Mouse (Mus musculus) kidney, adult 11 months (tissue): ENCODE data around the gene Ptprcap.

Source experiments
- DNase-seq: peaks from one replicate; pipeline ENCODE4 v3.0.0; 2022

Gene Ptprcap

GRCm38 (mm10) chr19:4197180-4197579, 43.8 kb downstream of the Ptprcap start:
- no peak for DNase-seq

- peak; percentile 98 for DNase-seq
These were observed 48.0 kb downstream of the Ptprcap start, which contains the start of gene Rad9a for GRCm38 (mm10) chr19:4201291-4201909. Gene Rad9a, minus strand, starts transcription at chr19:4201662.

GRCm38 (mm10) chr19:4202149-4202548, 48.7 kb downstream of the Ptprcap start:
- no peak for DNase-seq

DNA sequence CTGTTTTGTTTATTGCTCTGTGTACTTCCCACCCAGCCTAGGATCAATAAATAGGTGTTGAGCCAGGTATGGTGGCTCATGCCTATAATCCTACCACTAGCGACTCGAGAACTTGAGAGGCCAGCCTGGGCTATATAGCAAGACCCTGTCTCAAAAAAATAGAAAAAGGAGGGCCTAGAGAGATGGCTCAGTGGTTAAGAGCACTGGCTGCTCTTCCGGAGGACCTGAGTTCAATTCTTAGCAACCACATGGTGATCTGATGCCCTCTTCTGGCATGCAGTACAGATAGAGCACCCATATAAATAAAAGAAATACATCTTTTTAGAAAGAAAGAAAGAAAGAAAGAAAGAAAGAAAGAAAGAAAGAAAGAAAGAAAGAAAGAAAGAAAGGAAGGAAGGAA, 49.7 kb downstream of the Ptprcap start:
- DNase-seq = no peak

DNA sequence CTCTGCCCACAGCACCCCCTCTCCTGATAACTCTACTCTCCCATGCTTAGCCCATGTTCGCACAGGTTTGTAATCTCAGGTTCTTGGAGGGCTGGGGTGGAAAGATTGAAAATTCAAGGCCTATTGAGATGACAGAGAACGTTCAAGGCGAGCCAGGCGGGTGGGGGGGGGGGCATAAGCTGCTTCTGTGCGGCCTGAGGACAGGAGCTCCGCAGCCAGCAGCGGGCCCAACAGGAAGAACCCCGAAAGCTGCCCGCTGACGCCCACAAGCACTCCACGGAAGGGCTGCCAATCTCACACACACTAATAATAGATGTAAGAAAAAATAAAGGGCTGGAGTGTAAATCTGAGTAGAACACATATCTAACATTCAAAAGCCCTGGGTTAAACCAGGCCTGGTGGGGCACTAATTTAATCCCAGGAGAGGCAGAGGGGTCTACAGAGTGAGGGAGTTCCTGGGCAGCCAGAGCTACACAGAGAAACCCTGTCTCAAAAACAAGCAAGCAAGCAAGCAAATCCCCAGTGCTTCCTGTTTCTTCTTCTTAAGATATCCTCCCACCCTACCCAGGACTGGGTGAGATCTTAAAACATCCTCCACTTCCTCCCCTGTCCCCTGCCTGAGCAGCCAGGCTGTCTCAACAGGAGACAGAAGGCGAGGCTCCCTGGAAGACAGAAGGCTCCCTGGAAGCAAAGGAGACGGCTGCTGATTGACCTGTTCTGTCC, 50.4 kb downstream of the Ptprcap start:
- DNase-seq = no peak

DNA sequence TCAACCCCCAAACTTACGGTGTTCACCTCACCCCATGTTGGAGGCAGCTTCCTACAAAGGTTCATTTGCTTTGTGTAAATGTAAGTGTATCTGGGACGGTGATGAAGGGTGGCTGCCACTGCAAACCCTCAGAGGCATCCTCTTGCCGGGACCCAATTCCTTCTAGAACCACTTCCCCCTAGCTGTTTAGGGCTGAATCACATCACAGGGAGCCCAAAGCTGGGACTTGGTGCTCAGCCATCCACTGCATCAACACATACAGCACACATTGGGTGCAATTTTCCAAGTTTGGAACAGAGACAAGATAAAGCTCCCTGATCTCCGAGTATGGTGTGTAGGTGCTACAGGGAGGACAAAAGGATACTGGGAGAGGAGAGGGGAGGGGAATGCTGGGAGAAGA, 51.5 kb downstream of the Ptprcap start:
- DNase-seq = no peak
